Mouse (Mus musculus) spleen, postnatal 36 days (tissue): ENCODE data around the gene Ppa2.

ENCODE experiments used
- DNase-seq, 2 experiments: peaks; one replicate each; pipeline ENCODE4 v3.0.0; 2022; ENCODE audit warnings: low spot score in 2 of 2, mixed read lengths in 1 of 2

Gene Ppa2

GRCm38 (mm10) chr3:133331184-133331866 lies 21.4 kb downstream of the Ppa2 start:
- DNase-seq: no peak

GRCm38 (mm10) chr3:133332280-133332679 lies 22.4 kb downstream of the Ppa2 start:
- DNase-seq: peak; percentile 42 to 54

GRCm38 (mm10) chr3:133333267-133334170 lies 23.6 kb downstream of the Ppa2 start:
- DNase-seq: no peak

GRCm38 (mm10) chr3:133334691-133335090 lies 24.8 kb downstream of the Ppa2 start:
- no peak for DNase-seq

- DNase-seq: no peak
These were observed 25.3 kb downstream of the Ppa2 start for GRCm38 (mm10) chr3:133335166-133335565.

GRCm38 (mm10) chr3:133336400-133336799 lies 26.5 kb downstream of the Ppa2 start:
- no peak for DNase-seq

GRCm38 (mm10) chr3:133338851-133339356 lies 29.0 kb downstream of the Ppa2 start:
- DNase-seq: no peak

- peak; percentile 18 to 36 for DNase-seq
These were observed 29.5 kb downstream of the Ppa2 start for GRCm38 (mm10) chr3:133339411-133339823.

GRCm38 (mm10) chr3:133341106-133341505 lies 31.2 kb downstream of the Ppa2 start:
- no peak for DNase-seq

GRCm38 (mm10) chr3:133347535-133347934 lies 37.6 kb downstream of the Ppa2 start:
- no peak for DNase-seq

- DNase-seq: no peak
These were observed 38.9 kb downstream of the Ppa2 start for GRCm38 (mm10) chr3:133348847-133349246.

- DNase-seq: no peak
These were observed 47.6 kb downstream of the Ppa2 start for GRCm38 (mm10) chr3:133357426-133357974.

- no peak for DNase-seq
These were observed 48.1 kb downstream of the Ppa2 start for GRCm38 (mm10) chr3:133357977-133358376.

- no peak for DNase-seq
These were observed 51.5 kb downstream of the Ppa2 start for GRCm38 (mm10) chr3:133361406-133361805.

- DNase-seq: no peak
These were observed 54.2 kb downstream of the Ppa2 start for GRCm38 (mm10) chr3:133364138-133364537.

GRCm38 (mm10) chr3:133366096-133366495 lies 56.2 kb downstream of the Ppa2 start:
- no peak for DNase-seq

GRCm38 (mm10) chr3:133378174-133378573 lies 68.3 kb downstream of the Ppa2 start:
- DNase-seq: no peak

- no peak for DNase-seq
These were observed 70.1 kb downstream of the Ppa2 start for GRCm38 (mm10) chr3:133379997-133380396.

- no peak for DNase-seq
These were observed 71.6 kb downstream of the Ppa2 start for GRCm38 (mm10) chr3:133381519-133381918.

- DNase-seq: no peak
These were observed 72.2 kb downstream of the Ppa2 start for GRCm38 (mm10) chr3:133382147-133382546.

- DNase-seq: no peak
These were observed 74.3 kb downstream of the Ppa2 start for GRCm38 (mm10) chr3:133384164-133384708.

- DNase-seq: no peak
These were observed 77.4 kb downstream of the Ppa2 start for GRCm38 (mm10) chr3:133387283-133387682.
